Mouse (Mus musculus) hindbrain, embryonic 12.5 days (tissue): ENCODE measurements around the gene Cog5. TPM values are rescaled to one million over a fixed set of nuclear protein-coding genes. Genes with fewer than 3 reads are reported as not detected.

ENCODE experiments used
- ATAC-seq: fragments of 200-750 bp; cut with Nextera tagmentation; 2 replicates; pipeline ENCODE4 v1.8.0; 2017; ENCODE audit warnings: moderate TSS enrichment; ENCODE audit not compliant: low FRiP score
- H3K27ac ChIP-seq: fragments of 300-500 bp; sonication (generic); 2 replicates; pipeline ENCODE4 v1.5.1; 2016; ENCODE audit warnings: mild to moderate bottlenecking
- H3K27me3 ChIP-seq: fragments of 300-500 bp; sonication (generic); 2 replicates; pipeline ENCODE4 v1.6.1; 2016; ENCODE audit warnings: mild to moderate bottlenecking
- H3K36me3 ChIP-seq: fragments of 300-500 bp; sonication (generic); 2 replicates; pipeline ENCODE4 v1.6.1; 2016; ENCODE audit warnings: mild to moderate bottlenecking
- H3K4me1 ChIP-seq: fragments of 300-500 bp; sonication (generic); 2 replicates; pipeline ENCODE4 v1.6.1; 2016
- H3K4me2 ChIP-seq: fragments of 300-500 bp; sonication (generic); replicated peaks from 2 replicates; pipeline ENCODE4 v1.6.1; 2016; ENCODE audit warnings: mild to moderate bottlenecking
- H3K4me3 ChIP-seq: fragments of 300-500 bp; sonication (generic); 2 replicates; pipeline ENCODE4 v1.5.1; 2016; ENCODE audit warnings: mild to moderate bottlenecking
- H3K9ac ChIP-seq: fragments of 300-500 bp; sonication (generic); 2 replicates; pipeline ENCODE4 v1.6.1; 2016; ENCODE audit warnings: mild to moderate bottlenecking, moderate library complexity
- H3K9me3 ChIP-seq: fragments of 300-500 bp; sonication (generic); replicated peaks from 2 replicates; pipeline ENCODE4 v1.6.1; 2016; ENCODE audit warnings: mild to moderate bottlenecking
- WGBS: fragments of 180-500 bp; shearing (Covaris S2); methylation state at CpG from one replicate; pipeline ENCODE4 v1.1.7; 2016; 5-methylcytosine and 5-hydroxymethylcytosine counted together
- polyA plus RNA-seq: library from polyadenylated mRNA; unstranded; fragments of >200 nt; fragmentation: Nextera tagmentation; extraction: Ambion mirVana; gene quantifications from 2 replicates; pipeline ENCODE4 v1.2.1, GENCODE M21; 2016

Gene Cog5
- polyA plus RNA-seq, 1 experiment from 2014 or later = 38.1 TPM

DNA sequence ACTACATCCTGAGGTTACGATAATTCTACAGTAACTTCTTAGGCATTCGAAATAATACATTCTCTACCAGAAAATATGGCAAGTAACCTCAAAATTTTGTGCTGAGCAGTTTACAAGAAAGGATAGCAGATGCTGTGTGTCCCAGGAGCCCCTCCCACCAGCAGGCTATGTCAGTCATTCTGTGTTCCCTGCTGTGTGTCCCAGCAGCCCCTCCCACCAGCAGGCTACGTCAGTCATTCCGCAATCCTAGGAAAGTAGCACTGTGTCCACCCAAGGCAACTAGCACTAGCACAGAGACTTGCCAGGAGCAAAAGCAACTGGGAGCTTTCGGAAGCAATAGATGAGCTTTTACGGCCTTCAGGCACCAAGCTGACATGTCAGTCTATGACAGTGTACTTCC, 309.4 kb downstream of the Cog5 start:
- Histone ChIP-seq H3K4me2 (no peak overlapping the region), H3K27ac (no peak overlapping the region), H3K4me1 (no peaks in the 10 kb centered on the region), H3K9ac (no peak overlapping the region), H3K27me3 (no peaks in the 10 kb centered on the region), H3K9me3 (no peaks in the 10 kb centered on the region), H3K36me3 (peaks cover 5% of the 10 kb centered on the region; the same call in 1 of the 2 replicates), H3K4me3 (no peak overlapping the region)
- no peak for ATAC-seq
- 82% methylated on average over 6 of the region's 6 CpGs for WGBS

GRCm38 (mm10) chr12:31965517-31966212, 311.0 kb downstream of the Cog5 start:
- Histone ChIP-seq H3K36me3 (peaks cover 5% of the 10 kb centered on the region; the same call in 1 of the 2 replicates), H3K27ac (no peak overlapping the region), H3K27me3 (no peaks in the 10 kb centered on the region), H3K9me3 (no peaks in the 10 kb centered on the region), H3K9ac (no peak overlapping the region), H3K4me2 (no peak overlapping the region), H3K4me1 (no peaks in the 10 kb centered on the region), H3K4me3 (no peak overlapping the region)
- no peak for ATAC-seq
- 91% methylated on average over 12 of the region's 12 CpGs for WGBS

- no peaks in the 10 kb centered on the region for H3K27me3 ChIP-seq
- H3K4me1 ChIP-seq = no peaks in the 10 kb centered on the region
- no peak overlapping the region for H3K4me3 ChIP-seq
- no peak overlapping the region for H3K9ac ChIP-seq
- H3K27ac ChIP-seq = no peak overlapping the region
- no peaks in the 10 kb centered on the region for H3K9me3 ChIP-seq
- WGBS = 83% methylated on average over 4 of the region's 4 CpGs
- peaks cover 6% of the 10 kb centered on the region; the same call in 1 of the 2 replicates for H3K36me3 ChIP-seq
- no peak overlapping the region for H3K4me2 ChIP-seq
- no peak for ATAC-seq
These were observed 311.7 kb downstream of the Cog5 start for GRCm38 (mm10) chr12:31966405-31966804.

DNA sequence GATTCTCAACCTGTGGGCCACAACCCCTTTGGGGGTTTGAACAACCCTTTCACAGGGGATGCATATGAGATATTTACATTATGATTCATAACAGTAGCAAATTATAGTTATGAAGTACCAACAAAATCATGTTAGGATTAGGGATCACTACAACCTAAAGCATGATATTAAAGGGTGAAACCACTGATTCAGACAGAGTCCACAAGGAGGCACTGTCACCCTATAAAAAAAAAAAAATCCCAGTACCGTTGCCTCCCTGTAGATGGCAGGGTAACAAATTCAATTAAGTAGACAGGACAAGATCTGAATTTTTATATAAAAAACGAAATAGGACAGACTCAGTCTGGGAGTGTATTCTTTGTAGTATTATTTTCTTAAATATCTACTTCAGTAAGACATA, 312.9 kb downstream of the Cog5 start:
- Histone ChIP-seq H3K36me3 (peaks cover 6% of the 10 kb centered on the region; the same call in 1 of the 2 replicates), H3K9me3 (no peaks in the 10 kb centered on the region), H3K27ac (no peak overlapping the region), H3K9ac (no peak overlapping the region), H3K4me1 (no peaks in the 10 kb centered on the region), H3K4me3 (no peak overlapping the region), H3K4me2 (no peak overlapping the region), H3K27me3 (no peaks in the 10 kb centered on the region)
- WGBS = 7% methylated on average over 2 of the region's 2 CpGs
- peak; percentile 29; the same call in 1 of the 2 replicates for ATAC-seq

DNA sequence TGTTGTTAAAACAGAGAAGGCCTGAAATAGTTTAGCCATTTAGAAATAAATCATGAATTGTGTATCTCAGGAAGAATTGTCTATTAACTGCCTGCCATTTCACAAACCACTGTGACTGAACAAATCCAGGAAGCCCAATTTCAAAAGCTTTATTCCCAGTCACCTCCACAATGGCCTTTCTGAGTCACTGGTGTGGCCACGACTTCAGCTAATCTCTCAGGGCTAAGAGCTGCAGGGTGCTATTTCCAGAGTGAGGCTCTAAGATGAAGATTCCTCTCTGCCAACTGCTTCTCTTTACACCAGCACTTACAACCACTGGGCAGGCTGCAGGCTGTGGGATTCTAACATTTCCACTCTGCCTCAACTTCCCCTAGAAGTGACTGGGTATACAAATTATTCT, 314.4 kb downstream of the Cog5 start:
- Histone ChIP-seq H3K4me3 (no peak overlapping the region), H3K36me3 (peaks cover 3% of the 10 kb centered on the region; the same call in 1 of the 2 replicates), H3K4me1 (peaks cover 5% of the 10 kb centered on the region; the same call in 1 of the 2 replicates), H3K27me3 (no peaks in the 10 kb centered on the region), H3K9ac (no peak overlapping the region), H3K27ac (no peak overlapping the region), H3K4me2 (no peak overlapping the region), H3K9me3 (no peaks in the 10 kb centered on the region)
- no peak for ATAC-seq
- WGBS = 36% methylated on average over 1 of the region's 1 CpGs

DNA sequence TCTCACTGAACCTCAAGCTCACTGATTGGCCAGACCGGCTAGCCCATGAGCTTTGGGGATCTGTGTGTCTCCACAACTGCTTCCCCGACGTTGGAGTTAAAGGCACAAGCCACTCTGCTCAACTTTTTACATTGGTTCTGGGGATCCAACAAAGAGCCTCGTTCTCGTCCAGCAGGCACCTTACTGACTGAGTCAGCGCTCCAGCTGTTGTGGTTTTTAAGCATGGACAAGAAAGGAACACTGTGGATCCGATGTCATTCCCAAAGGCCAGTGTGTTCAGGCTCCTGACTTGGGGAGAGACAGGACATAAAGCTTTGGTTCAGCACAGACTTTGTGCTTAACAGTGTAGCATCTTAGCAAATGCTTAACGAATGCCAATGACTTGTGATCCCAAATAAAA, 316.9 kb downstream of the Cog5 start:
- H3K4me2 ChIP-seq = no peak overlapping the region
- H3K9me3 ChIP-seq = no peaks in the 10 kb centered on the region
- no peak overlapping the region for H3K27ac ChIP-seq
- no peak overlapping the region for H3K4me3 ChIP-seq
- H3K4me1 ChIP-seq = peaks cover 5% of the 10 kb centered on the region; the same call in 1 of the 2 replicates
- no peak for ATAC-seq
- peaks cover 3% of the 10 kb centered on the region; the same call in 1 of the 2 replicates for H3K36me3 ChIP-seq
- no peak overlapping the region for H3K9ac ChIP-seq
- 85% methylated on average over 8 of the region's 8 CpGs for WGBS
- no peaks in the 10 kb centered on the region for H3K27me3 ChIP-seq

DNA sequence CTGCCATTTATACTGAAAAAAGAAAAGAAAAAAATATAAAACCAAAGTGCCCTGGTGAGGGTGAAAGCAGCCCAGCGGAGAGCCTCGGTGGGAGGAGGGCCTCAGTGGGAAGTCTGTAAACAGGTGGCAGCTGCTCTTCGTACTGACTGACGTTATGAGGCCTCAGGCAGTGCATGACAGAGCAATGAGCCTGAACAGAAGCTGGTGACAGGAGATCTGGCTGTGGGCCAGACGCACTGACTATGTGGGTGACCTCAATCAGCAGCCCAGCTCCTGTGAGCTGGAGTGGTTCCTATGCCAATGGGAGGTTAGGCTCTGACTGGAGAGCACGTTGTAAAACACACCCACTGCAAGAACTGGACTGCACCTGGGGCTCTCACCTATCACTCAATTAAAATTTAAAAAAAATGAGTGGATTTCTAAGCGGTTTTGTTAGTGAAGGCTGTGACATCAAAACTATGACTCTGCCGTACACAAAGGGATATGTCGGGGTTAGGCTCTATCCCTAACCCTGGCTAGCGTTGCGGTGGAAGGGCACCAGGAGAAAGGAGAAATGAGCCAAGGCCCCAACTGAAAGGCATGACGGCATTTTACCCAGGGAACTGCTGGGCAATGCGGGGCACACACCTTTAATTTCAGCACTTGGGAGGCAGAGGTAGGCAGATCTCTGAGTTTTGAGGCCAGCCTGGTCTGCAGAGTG, 319.0 kb downstream of the Cog5 start:
- Histone ChIP-seq H3K36me3 (peaks cover 3% of the 10 kb centered on the region; the same call in 1 of the 2 replicates), H3K4me2 (no peak overlapping the region), H3K9ac (no peak overlapping the region), H3K4me3 (no peak overlapping the region), H3K27me3 (no peaks in the 10 kb centered on the region), H3K27ac (no peak overlapping the region), H3K4me1 (peaks cover 14% of the 10 kb centered on the region; the same call in 1 of the 2 replicates), H3K9me3 (no peaks in the 10 kb centered on the region)
- WGBS = 64% methylated on average over 13 of the region's 13 CpGs
- ATAC-seq = peak; percentile 86

DNA sequence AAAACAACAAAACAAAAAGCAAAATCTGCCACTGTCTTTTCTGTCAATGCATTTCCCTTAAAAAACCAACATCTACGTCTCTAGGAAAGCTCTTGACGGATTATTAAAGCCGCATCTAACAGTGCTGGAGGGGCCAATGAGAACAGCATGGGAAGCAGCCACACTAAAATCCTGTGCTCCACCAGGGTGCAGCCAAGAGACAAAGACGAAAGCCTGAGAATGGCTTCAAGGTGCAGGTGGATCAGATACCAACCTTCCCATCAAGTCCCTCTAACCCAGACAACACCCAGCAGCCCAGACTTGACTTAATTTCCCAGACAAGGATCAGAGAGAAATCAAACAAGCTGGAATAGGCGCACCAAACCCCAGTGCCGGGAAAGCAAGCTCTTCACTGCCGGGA, 321.9 kb downstream of the Cog5 start:
- Histone ChIP-seq H3K36me3 (peaks cover under 1% of the 10 kb centered on the region; the same call in 1 of the 2 replicates), H3K27ac (no peak overlapping the region), H3K9me3 (no peaks in the 10 kb centered on the region), H3K9ac (no peak overlapping the region), H3K4me1 (peaks cover 14% of the 10 kb centered on the region; the same call in 1 of the 2 replicates), H3K4me2 (no peak overlapping the region), H3K27me3 (no peaks in the 10 kb centered on the region), H3K4me3 (no peak overlapping the region)
- WGBS = 57% methylated on average over 7 of the region's 7 CpGs
- no peak for ATAC-seq

GRCm38 (mm10) chr12:31977613-31978195, 323.0 kb downstream of the Cog5 start:
- Histone ChIP-seq H3K4me2 (no peak overlapping the region), H3K9ac (no peak overlapping the region), H3K4me1 (peaks cover 14% of the 10 kb centered on the region; the same call in 1 of the 2 replicates), H3K27me3 (no peaks in the 10 kb centered on the region), H3K36me3 (no peaks in the 10 kb centered on the region), H3K27ac (no peak overlapping the region), H3K4me3 (no peak overlapping the region), H3K9me3 (no peaks in the 10 kb centered on the region)
- 58% methylated on average over 12 of the region's 12 CpGs for WGBS
- ATAC-seq = no peak

DNA sequence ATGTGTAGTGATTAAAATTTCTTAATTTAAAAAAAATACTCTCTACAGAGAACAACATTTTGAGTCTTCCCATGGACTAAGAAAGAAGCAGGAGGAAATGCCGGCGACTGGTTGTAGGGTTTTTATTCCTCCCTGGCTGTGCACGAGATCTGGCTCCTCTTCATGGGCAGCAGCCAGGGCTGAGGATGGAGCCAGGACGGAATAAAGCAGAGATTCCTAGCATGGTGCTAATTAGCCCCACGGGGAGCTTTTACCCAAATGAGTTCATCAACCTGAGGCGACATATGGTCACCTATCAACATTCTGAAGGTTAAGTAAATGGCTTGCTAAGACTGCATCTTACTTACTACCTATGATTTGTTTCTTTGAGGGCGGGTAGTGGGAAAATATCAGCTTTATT, 328.6 kb downstream of the Cog5 start:
- H3K27me3 ChIP-seq = no peaks in the 10 kb centered on the region
- 60% methylated on average over 7 of the region's 7 CpGs for WGBS
- H3K4me1 ChIP-seq = peaks cover 7% of the 10 kb centered on the region; the same call in 1 of the 2 replicates
- no peak overlapping the region for H3K27ac ChIP-seq
- no peak for ATAC-seq
- no peaks in the 10 kb centered on the region for H3K36me3 ChIP-seq
- no peak overlapping the region for H3K4me3 ChIP-seq
- H3K4me2 ChIP-seq = no peak overlapping the region
- no peaks in the 10 kb centered on the region for H3K9me3 ChIP-seq
- no peak overlapping the region for H3K9ac ChIP-seq

GRCm38 (mm10) chr12:31983769-31984168, 329.1 kb downstream of the Cog5 start:
- Histone ChIP-seq H3K27ac (no peak overlapping the region), H3K36me3 (no peaks in the 10 kb centered on the region), H3K4me1 (peaks cover 7% of the 10 kb centered on the region; the same call in 1 of the 2 replicates), H3K9me3 (no peaks in the 10 kb centered on the region), H3K4me3 (no peak overlapping the region), H3K9ac (no peak overlapping the region), H3K4me2 (no peak overlapping the region), H3K27me3 (no peaks in the 10 kb centered on the region)
- ATAC-seq = no peak
- WGBS = 62% methylated on average over 6 of the region's 6 CpGs

DNA sequence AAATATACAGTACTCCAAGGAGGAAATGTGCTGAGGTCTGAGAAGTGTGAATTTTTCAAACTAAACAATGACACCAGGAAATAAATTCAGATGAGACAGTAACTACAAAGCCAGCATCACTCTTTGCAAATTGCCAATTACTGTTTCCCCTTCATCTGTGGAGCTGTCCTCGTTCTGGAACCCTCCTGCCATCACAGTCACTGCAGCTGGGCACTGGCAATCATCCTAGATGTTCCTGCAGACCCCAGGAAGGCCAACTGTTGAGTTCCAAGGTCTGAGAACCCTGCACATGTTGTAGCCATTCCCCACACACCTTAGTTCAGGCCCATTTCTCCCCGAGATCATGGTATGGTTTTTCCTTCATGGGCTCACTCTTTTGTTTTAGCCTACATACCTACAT, 329.5 kb downstream of the Cog5 start:
- H3K4me3 ChIP-seq = no peak overlapping the region
- H3K27me3 ChIP-seq = no peaks in the 10 kb centered on the region
- ATAC-seq = no peak
- 57% methylated on average over 2 of the region's 2 CpGs for WGBS
- H3K9ac ChIP-seq = no peak overlapping the region
- H3K27ac ChIP-seq = no peak overlapping the region
- no peaks in the 10 kb centered on the region for H3K9me3 ChIP-seq
- peaks cover 7% of the 10 kb centered on the region; the same call in 1 of the 2 replicates for H3K4me1 ChIP-seq
- H3K4me2 ChIP-seq = no peak overlapping the region
- H3K36me3 ChIP-seq = no peaks in the 10 kb centered on the region
